Mouse (Mus musculus): ENCODE measurements at regions not wholly inside any gene's neighbourhood (a gene's known extent, or its start where the extent isn't known, plus 50 kb on each side); places are given as distances from the start of the nearest gene placed in this dataset.

DNA sequence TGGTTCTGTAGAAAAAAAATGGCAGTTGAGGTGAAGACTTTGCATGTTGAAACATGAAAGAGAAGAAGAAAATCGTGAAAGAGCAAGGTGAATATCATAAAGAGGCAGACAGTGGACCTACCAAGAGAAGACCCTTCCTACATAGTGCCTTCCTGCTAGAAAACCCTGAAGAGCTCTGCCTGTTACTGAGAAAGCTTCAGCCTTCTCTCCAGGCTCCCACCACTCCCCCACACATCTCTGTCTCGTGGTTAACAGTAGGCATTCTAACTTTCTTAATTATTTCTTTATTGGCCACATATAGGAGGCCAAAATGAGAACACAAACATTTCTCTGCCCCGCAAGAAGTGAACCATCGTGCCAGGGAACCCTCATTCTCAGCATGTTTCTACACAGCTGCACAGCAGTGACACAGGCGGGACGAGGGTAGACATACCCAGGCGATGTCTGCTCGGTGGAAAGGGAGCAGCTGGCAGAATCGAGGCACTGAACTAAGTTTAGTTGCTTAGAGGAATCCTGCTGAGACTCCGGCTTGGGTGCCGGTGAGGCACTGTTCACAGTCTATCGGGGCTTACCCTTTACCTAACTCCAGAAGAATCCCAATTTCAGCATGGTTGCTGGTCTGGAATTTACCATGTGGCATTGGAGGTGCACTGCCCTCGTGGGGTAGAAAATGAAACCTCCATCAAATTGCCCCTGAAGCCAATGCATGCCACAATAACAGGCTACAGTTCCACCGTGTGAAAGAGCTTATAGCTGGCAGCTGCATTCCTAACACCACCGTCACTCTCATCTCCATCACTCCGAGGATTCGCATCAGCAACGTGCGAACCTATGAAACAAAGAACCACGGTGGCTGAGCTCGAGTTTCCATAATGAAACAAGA is 260.4 kb upstream of the Tsc22d2 start:
- no peak for ATAC-seq

DNA sequence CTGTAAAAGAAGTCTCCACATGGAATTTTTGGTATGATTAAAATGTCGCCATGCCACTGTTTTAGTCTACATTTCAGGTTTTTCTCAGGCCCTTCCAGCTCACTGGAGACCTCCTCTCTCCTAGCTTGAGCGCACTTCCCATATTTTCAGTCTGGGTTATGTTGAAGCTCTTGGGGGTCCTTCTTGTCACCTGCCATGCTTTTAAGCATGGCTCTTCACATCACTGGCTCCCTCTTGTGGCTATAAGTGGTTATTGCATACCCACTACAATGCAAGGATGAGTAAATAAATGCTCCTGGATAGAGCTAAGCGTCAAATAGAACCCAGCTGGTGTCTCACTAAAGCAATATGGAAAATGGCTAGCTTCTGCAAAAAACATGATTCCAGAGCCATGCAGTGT is 255.1 kb upstream of the Tsc22d2 start:
- ATAC-seq: no peak

GRCm38 (mm10) chr3:58162238-58162637 is 252.3 kb upstream of the Tsc22d2 start:
- no peak for ATAC-seq

DNA sequence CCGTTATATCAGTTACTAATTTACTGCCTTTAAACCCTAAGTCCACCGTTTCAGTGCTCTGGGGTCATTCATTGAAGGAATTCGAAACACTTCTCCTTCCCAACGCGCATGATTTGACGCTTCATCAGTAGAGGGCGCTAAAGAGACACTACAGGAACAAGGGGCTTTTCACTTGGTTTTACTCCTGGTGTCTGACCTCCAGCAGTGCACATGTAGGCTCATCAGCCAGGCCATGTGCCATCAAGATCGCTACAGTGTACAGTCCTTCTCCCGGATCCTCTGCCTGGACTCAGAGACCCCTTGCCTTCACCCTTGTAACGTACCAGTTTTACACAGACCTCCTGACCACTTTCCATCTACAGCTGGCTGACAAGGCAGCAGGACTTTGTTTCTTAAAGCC is 250.7 kb upstream of the Tsc22d2 start:
- ATAC-seq: no peak

DNA sequence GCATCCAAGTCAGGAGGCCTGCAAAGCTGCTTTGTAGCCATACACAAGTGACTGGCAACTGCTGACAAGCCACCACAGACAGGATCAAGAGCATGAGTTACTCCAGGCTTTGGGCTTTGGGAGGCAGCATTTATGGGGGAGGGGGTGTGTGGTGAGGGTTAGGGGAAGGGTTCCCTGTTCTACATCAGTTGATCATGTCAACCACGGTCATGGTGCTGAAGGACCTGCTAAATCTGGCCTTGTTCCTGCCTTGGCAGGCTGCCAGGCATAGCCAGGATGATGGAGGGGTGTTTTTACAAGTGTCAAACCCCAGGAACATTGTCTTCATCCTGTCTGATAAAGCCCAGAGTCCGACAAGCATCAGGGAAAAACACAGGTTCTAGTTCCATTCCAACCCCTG is 247.9 kb upstream of the Tsc22d2 start:
- no peak for ATAC-seq

GRCm38 (mm10) chr3:58167121-58167520 is 247.4 kb upstream of the Tsc22d2 start:
- no peak for ATAC-seq

DNA sequence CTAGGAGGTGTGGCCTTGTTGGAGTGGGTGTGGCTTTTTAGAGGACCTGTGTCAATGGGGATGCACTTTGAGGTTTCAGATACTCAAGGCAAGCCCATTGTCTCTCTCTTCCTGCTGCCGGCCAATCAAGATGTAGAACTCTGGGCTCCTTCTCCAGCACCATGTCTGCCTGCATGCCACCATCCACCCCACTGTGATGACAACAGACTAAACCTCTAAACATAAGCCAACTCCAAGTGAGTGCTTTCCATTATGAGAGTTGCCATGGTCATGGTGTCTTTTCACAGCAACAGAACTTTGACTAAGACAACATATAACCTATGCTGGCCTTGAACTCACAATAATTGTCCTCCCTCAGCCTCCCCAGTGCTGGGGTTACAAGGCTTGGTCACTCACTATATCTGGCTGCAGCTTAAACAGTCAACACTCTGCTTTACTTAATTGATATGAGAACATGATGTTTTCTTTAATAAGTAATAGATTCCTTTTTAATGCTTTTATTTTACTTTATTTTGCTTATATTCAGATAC is 246.7 kb upstream of the Tsc22d2 start:
- ATAC-seq: no peak

DNA sequence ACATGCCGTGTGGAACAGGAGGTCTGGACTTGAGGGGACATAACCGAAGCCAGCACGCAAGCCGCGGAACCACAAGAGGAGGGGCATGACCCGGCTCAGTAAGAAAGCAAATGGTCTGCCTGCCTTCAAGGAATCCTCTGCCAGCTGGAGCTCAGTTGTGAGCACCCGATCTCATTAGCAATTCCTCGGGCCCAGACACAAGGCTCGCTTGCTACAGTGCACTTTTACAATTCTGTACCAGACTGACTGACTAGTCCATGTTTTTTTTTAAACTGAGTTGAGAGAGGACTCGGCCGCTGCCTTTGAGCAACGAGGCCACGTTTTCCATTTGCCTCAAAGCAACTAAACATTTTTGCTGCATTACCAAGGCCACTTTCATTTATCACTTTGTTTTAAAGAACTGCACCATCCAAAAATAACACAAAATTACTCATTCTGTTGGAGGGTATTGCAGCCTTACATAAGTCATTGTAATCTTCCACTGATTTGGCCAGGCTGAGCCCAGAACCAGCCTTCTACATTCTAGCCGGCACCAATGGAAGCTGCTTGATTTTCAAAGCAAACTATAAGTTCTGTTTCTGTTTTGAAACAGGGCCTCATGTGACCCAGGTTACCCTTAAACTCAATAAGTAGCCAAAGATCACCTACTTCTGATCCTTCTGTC is 245.9 kb upstream of the Tsc22d2 start:
- no peak for ATAC-seq

DNA sequence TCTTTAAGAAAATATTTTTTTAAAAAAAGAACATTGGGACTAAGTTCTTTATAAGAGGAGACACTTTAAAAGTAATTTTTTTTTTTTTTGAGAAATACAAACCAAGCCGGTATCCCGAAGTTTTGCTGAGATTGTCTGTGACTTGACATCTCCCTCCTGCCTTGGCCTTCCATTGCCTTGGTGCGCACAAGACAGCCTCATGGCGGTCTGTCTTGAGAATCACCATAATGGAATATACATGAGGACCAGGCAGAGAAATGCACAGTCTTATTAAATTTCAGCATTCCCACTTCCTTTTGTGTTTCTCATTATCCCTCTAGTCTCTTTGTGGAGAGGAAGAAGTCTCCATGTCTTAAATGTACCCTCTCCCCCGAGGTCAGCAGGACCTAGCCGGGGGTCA is 244.7 kb upstream of the Tsc22d2 start:
- ATAC-seq: no peak

GRCm38 (mm10) chr3:58172096-58172495 is 242.4 kb upstream of the Tsc22d2 start:
- no peak for ATAC-seq

GRCm38 (mm10) chr3:58173821-58174220 is 240.7 kb upstream of the Tsc22d2 start:
- no peak for ATAC-seq

GRCm38 (mm10) chr3:58181715-58182114 is 232.8 kb upstream of the Tsc22d2 start:
- no peak for ATAC-seq

- no peak for ATAC-seq
These were observed 232.2 kb upstream of the Tsc22d2 start for GRCm38 (mm10) chr3:58182299-58182698.

DNA sequence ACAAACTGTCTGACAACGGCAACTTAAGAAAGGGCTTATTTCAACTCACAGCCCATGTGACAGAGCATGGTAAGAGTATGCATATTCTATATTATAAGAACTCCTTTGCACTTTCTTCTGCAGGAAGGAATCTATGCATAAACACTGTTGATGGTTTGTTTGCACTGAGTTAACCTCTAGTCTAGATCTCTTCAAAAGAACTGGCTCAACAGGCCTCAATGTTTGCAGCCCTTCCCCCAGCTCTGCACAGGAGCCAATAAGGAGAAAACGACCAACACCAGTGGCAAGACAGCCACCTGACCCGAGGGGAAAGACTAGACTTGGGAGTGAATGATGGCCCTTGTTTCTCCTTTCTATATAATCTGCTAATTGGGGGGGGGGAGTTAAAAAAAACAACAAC is 231.2 kb upstream of the Tsc22d2 start:
- no peak for ATAC-seq

DNA sequence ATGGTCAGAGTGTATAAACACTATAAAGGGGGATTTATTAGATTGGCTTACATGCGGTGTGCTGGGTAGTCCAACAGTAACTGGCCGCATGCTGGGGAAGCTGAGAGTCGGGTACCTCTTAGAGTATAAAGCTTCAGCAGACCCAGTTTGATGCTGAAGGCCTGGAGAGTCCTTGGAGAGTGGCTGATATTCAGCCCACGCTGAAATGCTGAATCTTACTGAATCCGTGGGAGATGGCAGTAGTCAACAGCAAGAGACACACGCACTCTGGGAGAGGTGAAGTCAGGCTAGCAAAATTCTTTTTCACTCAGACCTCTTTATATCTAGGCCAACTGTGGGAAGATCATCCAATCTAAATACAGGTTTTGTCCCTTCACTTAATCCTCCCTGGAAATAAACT is 214.1 kb upstream of the Tsc22d2 start:
- no peak for ATAC-seq

- ATAC-seq: no peak
These were observed 211.7 kb upstream of the Tsc22d2 start for GRCm38 (mm10) chr3:58202816-58203215.

DNA sequence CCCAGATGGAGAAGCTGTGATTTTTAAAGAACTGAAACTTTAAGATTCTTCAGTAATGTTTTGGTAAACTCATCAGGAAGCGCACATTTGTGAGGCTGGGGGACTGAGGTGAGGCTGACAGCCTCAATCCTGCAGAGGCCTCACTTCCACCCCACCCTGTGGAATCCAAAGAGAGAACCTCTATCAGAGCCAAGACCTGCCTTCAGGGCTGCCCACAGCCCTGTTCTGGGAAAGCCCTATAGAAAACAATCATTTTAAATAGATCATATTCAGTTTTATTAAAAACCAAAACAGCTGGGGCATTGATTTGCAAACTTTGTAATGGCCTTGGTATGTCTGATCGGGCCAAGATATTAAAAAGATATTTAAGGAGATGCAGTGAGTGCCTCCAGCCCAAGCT is 210.7 kb upstream of the Tsc22d2 start:
- no peak for ATAC-seq

GRCm38 (mm10) chr3:58205526-58205925 is 209.0 kb upstream of the Tsc22d2 start:
- ATAC-seq: no peak

DNA sequence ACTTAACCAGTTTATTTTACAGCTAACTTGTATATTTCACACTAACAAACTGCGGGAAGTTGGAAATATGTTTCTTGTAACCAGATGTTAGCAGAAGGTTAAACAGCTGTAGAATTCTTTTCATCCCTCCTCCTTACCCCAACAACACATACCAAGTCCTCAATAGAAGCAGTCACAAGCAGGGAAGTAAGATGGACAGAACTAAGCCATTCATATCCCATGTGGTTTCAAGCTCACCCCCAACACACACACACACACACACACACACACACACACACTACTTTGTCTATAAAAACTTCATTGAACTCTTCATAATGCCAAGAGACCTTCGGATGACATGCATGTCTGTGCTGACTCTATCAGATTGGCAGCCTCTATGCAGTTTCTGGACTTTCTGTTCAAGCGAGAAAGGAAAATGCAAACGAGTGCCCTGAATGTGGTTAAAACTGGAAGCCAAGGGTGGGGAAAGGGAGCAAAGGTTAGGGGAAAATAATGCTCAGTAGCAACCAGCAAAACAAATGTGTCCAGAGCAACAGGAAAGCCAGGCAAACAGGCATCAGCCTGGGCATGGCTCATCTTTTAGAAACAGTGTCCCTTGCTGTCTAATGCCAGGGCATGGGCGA is 207.6 kb upstream of the Tsc22d2 start:
- ATAC-seq: no peak

GRCm38 (mm10) chr3:58211016-58211415 is 203.5 kb upstream of the Tsc22d2 start:
- ATAC-seq: no peak

GRCm38 (mm10) chr3:58224696-58225095 is 189.8 kb upstream of the Tsc22d2 start:
- no peak for ATAC-seq

DNA sequence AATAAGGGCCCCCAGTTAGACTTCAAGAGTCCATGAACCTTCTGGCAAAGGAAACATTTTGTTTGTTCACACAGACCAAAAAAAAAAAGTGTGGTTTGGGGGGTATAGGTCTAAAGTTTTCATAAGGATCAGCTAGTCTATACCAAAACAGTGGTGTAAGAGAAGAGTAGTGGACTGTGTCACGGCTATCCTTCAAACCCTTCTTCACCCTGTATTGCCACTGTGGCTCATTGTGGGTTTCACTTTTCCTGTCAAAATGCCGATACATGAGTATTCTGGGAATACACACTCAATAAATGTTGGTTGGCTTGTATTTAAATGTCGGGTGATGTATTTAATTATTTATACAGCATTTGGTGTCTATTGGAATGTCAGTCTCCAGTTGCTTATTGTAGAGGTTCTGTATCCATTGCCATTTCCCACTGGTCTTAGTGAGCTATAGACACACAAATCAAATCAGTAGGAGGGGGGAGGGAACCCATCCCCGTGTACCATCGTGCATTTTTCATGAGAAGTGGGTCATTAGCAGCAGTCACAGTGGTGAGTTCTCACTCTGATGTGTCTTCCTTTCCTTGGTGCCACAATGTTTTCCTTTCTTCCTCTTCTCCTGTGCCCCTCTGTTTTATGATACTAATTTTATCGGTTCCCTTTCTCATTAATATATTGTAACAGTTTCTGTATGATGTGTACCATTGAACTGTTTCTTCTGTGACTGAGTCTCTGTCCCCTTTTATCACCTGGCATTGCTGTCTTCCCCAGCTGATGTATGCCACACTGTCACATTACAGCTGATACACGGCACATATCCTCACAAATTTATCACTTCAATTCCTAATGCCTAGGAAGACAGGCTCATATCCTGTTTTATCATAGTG is 187.8 kb upstream of the Tsc22d2 start:
- ATAC-seq: no peak

- no peak for ATAC-seq
These were observed 187.2 kb upstream of the Tsc22d2 start for GRCm38 (mm10) chr3:58227322-58227627.

Measured in CD4-positive, CD25-positive, alpha-beta regulatory T cell, adult 4 months (primary cell).